Mouse (Mus musculus): Measurements from ENCODE around the gene Tmem185a. TPM values are rescaled to one million over a fixed set of nuclear protein-coding genes. Genes with fewer than 3 reads are reported as not detected.
"Not testable (repeated sequence)": the region's sequence is repeated elsewhere in the genome, so short reads cannot be mapped to it uniquely, and the experiment has no call there.

Tmem185a gene
- polyA plus RNA-seq, 1 experiment: 28.6 TPM

GRCm38 (mm10) chrX:70465489-70465888 lies 11.5 kb downstream of the Tmem185a start:
- H3K4me3 ChIP-seq (ENCODE audit: control insufficient read depth, low read depth, low read length): no peak overlapping the region
- H3K27ac ChIP-seq (ENCODE audit: control insufficient read depth, insufficient read depth, low read depth, low read length): no peak overlapping the region
- no peak for TF ChIP-seq POLR2A (IDR thresholded peaks at IDR 0.05; ENCODE audit: control insufficient read depth, low read depth, low read length)
- no peak for TF ChIP-seq CTCF (IDR thresholded peaks at IDR 0.05; ENCODE audit: control insufficient read depth, insufficient read depth, insufficient replicate concordance, low read depth, low read length)

GRCm38 (mm10) chrX:70463621-70464020 lies 13.4 kb downstream of the Tmem185a start:
- Histone ChIP-seq H3K27me3 (ENCODE audit: control insufficient read depth, insufficient read depth, low read length) (no peaks in the 10 kb centered on the region), H3K4me1 (ENCODE audit: control insufficient read depth, insufficient read depth, low read length) (no peaks in the 10 kb centered on the region), H3K36me3 (ENCODE audit: control insufficient read depth, insufficient read depth, low read length) (no peaks in the 10 kb centered on the region), H3K4me3 (ENCODE audit: control insufficient read depth, low read depth, low read length) (no peak overlapping the region), H3K27ac (ENCODE audit: control insufficient read depth, insufficient read depth, low read depth, low read length) (no peak overlapping the region)
- TF ChIP-seq POLR2A (IDR thresholded peaks at IDR 0.05; ENCODE audit: control insufficient read depth, low read depth, low read length): no peak
- no peak for TF ChIP-seq CTCF (IDR thresholded peaks at IDR 0.05; ENCODE audit: control insufficient read depth, insufficient read depth, insufficient replicate concordance, low read depth, low read length)

More at GRCm38 (mm10) chrX:70465489-70465888, 11.5 kb downstream of the Tmem185a start:
- H3K36me3 ChIP-seq (ENCODE audit: control insufficient read depth, insufficient read depth, low read length): no peaks in the 10 kb centered on the region
- no peaks in the 10 kb centered on the region for H3K27me3 ChIP-seq (ENCODE audit: control insufficient read depth, insufficient read depth, low read length)
- no peaks in the 10 kb centered on the region for H3K4me1 ChIP-seq (ENCODE audit: control insufficient read depth, insufficient read depth, low read length)

DNA sequence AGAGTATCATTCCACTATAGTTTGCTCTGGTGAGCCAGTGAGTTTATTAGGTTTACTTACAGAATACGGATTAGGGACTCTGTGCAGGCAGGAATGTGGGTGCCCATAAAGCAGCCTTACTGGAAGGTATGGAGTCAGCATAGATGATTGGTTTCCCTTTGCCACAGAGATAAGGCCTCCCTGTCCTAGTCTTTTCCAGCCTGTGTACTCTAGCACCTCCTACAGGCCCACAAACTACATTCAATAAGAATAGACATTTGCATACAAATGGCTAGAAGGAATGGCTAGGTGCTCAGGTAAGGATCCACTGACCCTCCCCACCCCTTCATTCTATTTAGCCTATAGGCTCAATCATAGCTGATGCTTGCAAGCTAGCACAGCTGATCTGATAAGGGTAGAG lies 24.6 kb downstream of the Tmem185a start:
- H3K27me3 ChIP-seq (ENCODE audit: control insufficient read depth, insufficient read depth, low read length); H3K27ac ChIP-seq (ENCODE audit: control insufficient read depth, insufficient read depth, low read depth, low read length); H3K4me3 ChIP-seq (ENCODE audit: control insufficient read depth, low read depth, low read length); H3K36me3 ChIP-seq (ENCODE audit: control insufficient read depth, insufficient read depth, low read length); H3K4me1 ChIP-seq (ENCODE audit: control insufficient read depth, insufficient read depth, low read length): not testable (repeated sequence)

DNA sequence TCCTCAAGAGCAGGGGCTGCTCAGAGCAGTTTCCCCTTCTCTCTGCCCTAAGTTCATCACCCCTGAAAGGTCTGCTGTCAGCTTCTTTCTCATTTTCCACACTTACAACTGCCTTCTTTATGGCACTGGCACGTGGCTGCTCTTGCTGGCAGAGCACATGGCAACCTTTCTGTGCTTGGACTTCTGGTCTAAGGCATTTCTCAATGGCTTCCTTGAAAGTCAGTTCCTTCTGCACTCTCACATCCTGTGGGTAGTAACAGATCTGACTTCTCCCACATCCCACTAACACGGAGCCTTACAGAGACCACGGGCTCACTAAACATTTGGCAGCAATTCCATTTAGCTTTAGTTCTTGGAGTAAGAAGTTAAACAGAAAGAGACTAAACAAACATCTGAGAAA lies 51.5 kb downstream of the Tmem185a start:
- not testable (repeated sequence) for H3K27ac ChIP-seq (ENCODE audit: control insufficient read depth, insufficient read depth, low read depth, low read length); H3K27me3 ChIP-seq (ENCODE audit: control insufficient read depth, insufficient read depth, low read length); H3K36me3 ChIP-seq (ENCODE audit: control insufficient read depth, insufficient read depth, low read length); H3K4me1 ChIP-seq (ENCODE audit: control insufficient read depth, insufficient read depth, low read length); H3K4me3 ChIP-seq (ENCODE audit: control insufficient read depth, low read depth, low read length)

Other genes with a start within 250 kb of the Tmem185a start
- gene Ids, start 112.1 kb downstream of the Tmem185a start, polyA plus RNA-seq (2012; rRNA removed): 2.9 and 3.4 TPM in 2 replicates
- gene 1110012L19Rik, start 91.3 kb downstream of the Tmem185a start, polyA plus RNA-seq (2012; rRNA removed): 1.4 and 1.7 TPM in 2 replicates

All from testis, adult 2 months (tissue).